ENCODE assay signal across 16 mouse cellular contexts in the genomic region with DNA sequence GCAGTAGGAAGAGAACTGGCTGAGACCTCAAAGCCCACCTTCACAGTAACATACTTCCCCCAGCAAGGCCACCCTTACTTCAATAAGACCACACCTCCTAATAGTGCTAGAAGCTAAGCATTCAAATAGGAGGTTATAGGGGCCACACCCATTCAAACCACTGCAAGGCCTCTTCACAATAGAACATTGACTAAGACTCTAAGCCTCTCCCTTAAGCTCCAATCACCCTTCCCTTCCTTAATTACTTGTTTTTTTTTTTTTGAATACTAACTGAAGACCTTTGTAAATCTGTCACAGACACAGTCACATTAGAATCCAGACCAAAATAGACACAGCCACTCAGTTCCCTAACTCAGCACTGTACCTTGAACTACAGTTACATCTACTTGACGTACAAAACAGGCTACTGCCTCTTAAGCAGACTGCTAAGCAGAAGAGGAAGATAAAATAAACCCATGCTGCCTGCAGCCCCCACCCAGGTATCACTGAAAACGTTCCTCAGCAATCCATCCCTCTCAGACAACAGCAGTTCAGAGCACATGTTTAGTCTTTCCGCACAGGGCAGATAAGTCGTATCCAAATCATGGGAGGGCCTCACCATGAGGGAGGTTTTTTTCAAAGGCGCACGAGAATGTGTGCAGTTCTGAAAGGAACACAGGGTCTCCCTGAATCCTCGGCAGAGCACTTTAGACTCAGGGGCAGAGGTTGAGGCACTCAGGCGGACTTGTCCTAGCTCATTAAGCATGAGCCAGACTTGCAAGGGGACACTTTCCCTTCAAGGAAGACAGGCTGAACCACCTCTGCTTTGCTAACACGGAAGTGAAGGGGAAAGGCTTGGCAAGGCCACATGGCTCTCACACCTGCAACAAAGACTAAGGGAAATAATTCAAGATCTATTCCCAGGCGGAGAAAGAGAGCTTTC.
A peak's percentile ranks its signal among the peaks of the same experiment; 100 is the strongest.
DNase-seq lines count a peak whose midpoint lies in the region; ATAC-seq and TF ChIP-seq lines count a peak whose summit lies in the region.
"Had no signal": no experiment of that assay in that cellular context is flagged by ENCODE, and none has a peak within 500 bp of the region (broad histone marks: within the 10 kb centered on the region; RNA-seq: fewer than 3 reads in every experiment).

No protein-coding gene starts in this region.

- intact Hi-C loops in left cerebral cortex, postnatal 36 days (cut with DNase I) = no loop called here

- no peaks in the 10 kb centered on the region for H3K9me3 ChIP-seq in heart, embryonic 11.5 days (replicated peaks; ENCODE audit: control insufficient read depth, low read length)
- H3K9me3 ChIP-seq in heart, embryonic 12.5 days (replicated peaks) = no peaks in the 10 kb centered on the region
- no peaks in the 10 kb centered on the region for H3K9me3 ChIP-seq in ES-E14 (ENCODE audit: control insufficient read depth, insufficient read depth, low read depth, low read length)
- H3K9me3 ChIP-seq: embryonic facial prominence, embryonic 13.5 days; midbrain, embryonic 15.5 days had no signal

- H3K4me3 ChIP-seq in heart, embryonic 11.5 days (ENCODE audit: low read depth, low read length) = no peak overlapping the region
- no peak overlapping the region for H3K4me3 ChIP-seq in heart, embryonic 12.5 days
- no peak overlapping the region for H3K4me3 ChIP-seq in ES-E14 (ENCODE audit: insufficient read depth in 1 of 2, low read depth in 1 of 2, low read length in 2 of 2, poor library complexity in 1 of 2, severe bottlenecking in 1 of 2)
- no peak overlapping the region for H3K4me3 ChIP-seq in kidney, adult 2 months (ENCODE audit: insufficient read depth, low read depth, low read length)
- H3K4me3 ChIP-seq: embryonic facial prominence, embryonic 13.5 days; midbrain, embryonic 15.5 days had no signal

- no peak for TF ChIP-seq CTCF in kidney, adult 2 months (conservative IDR thresholded peaks at IDR 0.05; ENCODE audit: insufficient read depth, insufficient read length, low read depth, low read length)

- H3K4me2 ChIP-seq in heart, embryonic 11.5 days = no peak overlapping the region
- no peak overlapping the region for H3K4me2 ChIP-seq in heart, embryonic 12.5 days
- H3K4me2 ChIP-seq: embryonic facial prominence, embryonic 13.5 days; midbrain, embryonic 15.5 days had no signal

- H3K4me1 ChIP-seq in heart, embryonic 11.5 days (ENCODE audit: control insufficient read depth, insufficient read depth, low read length) = peaks cover 10% of the 10 kb centered on the region
- peaks cover 9% of the 10 kb centered on the region for H3K4me1 ChIP-seq in heart, embryonic 12.5 days (replicated peaks)
- H3K4me1 ChIP-seq in ES-E14 (ENCODE audit: control insufficient read depth in 2 of 2, insufficient read depth in 2 of 2, low read length in 2 of 2, poor library complexity in 1 of 2) = peaks cover 6 to 7% of the 10 kb centered on the region in 2 experiments; a peak in 3 of 4 replicates
- peaks cover 4% of the 10 kb centered on the region; the same call in 1 of the 2 replicates for H3K4me1 ChIP-seq in kidney, adult 2 months (ENCODE audit: control insufficient read depth, insufficient read depth, low read length)
- H3K4me1 ChIP-seq: embryonic facial prominence, embryonic 13.5 days had no signal

- DNase-seq in ES-E14 (ENCODE audit: low read depth, low spot score) = no peak
- peak; percentile 81 for DNase-seq in kidney, adult 2 months
- peak; percentile 47 to 81 for DNase-seq in kidney, postnatal 25 days
- no peak for DNase-seq in left cerebral cortex, postnatal 36 days (ENCODE audit: low spot score in 2 of 2)
- no peak for DNase-seq in cerebellum, postnatal 10 days
- DNase-seq in retina, postnatal 1 day = no peak
- DNase-seq: cerebellum, adult 11 months; heart, postnatal 14 days; thymus, postnatal 36 days had no signal

- WGBS in heart, embryonic 11.5 days (ENCODE audit: insufficient replicate concordance) = 35% methylated on average over 10 of the region's 10 CpGs
- 38% methylated on average over 10 of the region's 10 CpGs for WGBS in heart, embryonic 12.5 days
- WGBS in kidney, adult 2 months = 44% methylated on average over 10 of the region's 10 CpGs

- ATAC-seq in heart, embryonic 11.5 days (replicated peaks; ENCODE audit: insufficient number of reproducible peaks, low FRiP score, low TSS enrichment) = no peak
- no peak for ATAC-seq in heart, embryonic 12.5 days (ENCODE audit: insufficient number of reproducible peaks, low FRiP score)
- ATAC-seq: hindbrain, postnatal 0 days; midbrain, embryonic 15.5 days; Patski had no signal

- H3K36me3 ChIP-seq in heart, embryonic 11.5 days (ENCODE audit: control insufficient read depth, insufficient read depth, low read length) = no peaks in the 10 kb centered on the region
- no peaks in the 10 kb centered on the region for H3K36me3 ChIP-seq in heart, embryonic 12.5 days
- H3K36me3 ChIP-seq in ES-E14 (ENCODE audit: control insufficient read depth, insufficient read depth, low read length, poor library complexity, severe bottlenecking) = no peaks in the 10 kb centered on the region; the same call in 1 of the 2 replicates
- H3K36me3 ChIP-seq in kidney, adult 2 months (ENCODE audit: control insufficient read depth, insufficient read depth, low read length) = no peaks in the 10 kb centered on the region
- H3K36me3 ChIP-seq: embryonic facial prominence, embryonic 13.5 days; midbrain, embryonic 15.5 days had no signal

- no peak for TF ChIP-seq POLR2A in kidney, adult 2 months (IDR thresholded peaks at IDR 0.05; ENCODE audit: low read depth, low read length)

- no peaks in the 10 kb centered on the region for H3K27me3 ChIP-seq in heart, embryonic 11.5 days (ENCODE audit: control insufficient read depth, insufficient read depth, low read length)
- no peaks in the 10 kb centered on the region for H3K27me3 ChIP-seq in heart, embryonic 12.5 days (replicated peaks)
- no peaks in the 10 kb centered on the region for H3K27me3 ChIP-seq in kidney, adult 2 months (replicated peaks; ENCODE audit: control insufficient read depth, insufficient read depth, low read length)
- H3K27me3 ChIP-seq: embryonic facial prominence, embryonic 13.5 days; midbrain, embryonic 15.5 days had no signal

- no peak overlapping the region for H3K9ac ChIP-seq in heart, embryonic 11.5 days (ENCODE audit: low read depth, low read length)
- H3K9ac ChIP-seq in heart, embryonic 12.5 days = no peak overlapping the region
- H3K9ac ChIP-seq in ES-E14 (ENCODE audit: insufficient read depth, low read depth, low read length, poor library complexity, severe bottlenecking) = no peak overlapping the region
- H3K9ac ChIP-seq: embryonic facial prominence, embryonic 13.5 days; midbrain, embryonic 15.5 days had no signal

- in situ Hi-C loops in ES-E14 (cut with MboI; ENCODE audit: low sequenced_read_pairs in 2 of 2, unreplicated experiment in 2 of 2) = no loop called here

- 0 out of 2 replicates have a peak overlapping the region, but pooled peaks have one; percentile 12 for H3K27ac ChIP-seq in heart, embryonic 11.5 days (ENCODE audit: low read depth, low read length)
- no peak overlapping the region for H3K27ac ChIP-seq in heart, embryonic 12.5 days (ENCODE audit: poor library complexity, severe bottlenecking)
- H3K27ac ChIP-seq in ES-E14 (ENCODE audit: insufficient read depth, low read depth, low read length, poor library complexity, severe bottlenecking) = no peak overlapping the region
- peak overlapping the region; percentile 97 for H3K27ac ChIP-seq in kidney, adult 2 months (ENCODE audit: insufficient read depth, low read depth, low read length)
- H3K27ac ChIP-seq: embryonic facial prominence, embryonic 13.5 days; hindbrain, postnatal 0 days; macrophage; midbrain, embryonic 15.5 days had no signal

TF ChIP-seq in ES-E14, 5 proteins besides CTCF, POLR2A, EP300 and RAD21:
- no peak for TF ChIP-seq HCFC1 (IDR thresholded peaks at IDR 0.05; ENCODE audit: borderline replicate concordance, insufficient read depth, low read length)
- no peak for TF ChIP-seq ZC3H11A (IDR thresholded peaks at IDR 0.05; ENCODE audit: borderline replicate concordance, low read depth, low read length)
- no peak for TF ChIP-seq MAFK (IDR thresholded peaks at IDR 0.05; ENCODE audit: insufficient read depth, low read depth, low read length)
- peak; percentile 71 for TF ChIP-seq ZNF384 (IDR thresholded peaks at IDR 0.05; ENCODE audit: low read depth, low read length)
- TF ChIP-seq CHD2 (IDR thresholded peaks at IDR 0.05; ENCODE audit: low read depth, low read length) = no peak

Comparison
In these comparisons a context has a peak if more than half of its experiments do, and no peak if none do; other contexts are left out.
1. H3K27ac ChIP-seq: peak in heart, embryonic 11.5 days (single experiment) and kidney, adult 2 months (single experiment); none in heart, embryonic 12.5 days (single experiment) and ES-E14 (single experiment).
2. DNase-seq: peak in kidney, adult 2 months (single experiment) and kidney, postnatal 25 days (2 of 2); none in ES-E14 (single experiment), left cerebral cortex, postnatal 36 days (0 of 2), cerebellum, postnatal 10 days (0 of 2) and retina, postnatal 1 day (single experiment).